Mouse (Mus musculus): ENCODE results near the gene Gm10256. TPM values are rescaled to one million over a fixed set of nuclear protein-coding genes. Genes with fewer than 3 reads are reported as not detected.
"Not testable (repeated sequence)": the region's sequence is repeated elsewhere in the genome, so short reads cannot be mapped to it uniquely, and the experiment has no call there.

The Gm10256 gene
- not detected in 2 replicates for polyA plus RNA-seq (2016; fragmentation: Nextera tagmentation; extraction: Ambion mirVana)

DNA sequence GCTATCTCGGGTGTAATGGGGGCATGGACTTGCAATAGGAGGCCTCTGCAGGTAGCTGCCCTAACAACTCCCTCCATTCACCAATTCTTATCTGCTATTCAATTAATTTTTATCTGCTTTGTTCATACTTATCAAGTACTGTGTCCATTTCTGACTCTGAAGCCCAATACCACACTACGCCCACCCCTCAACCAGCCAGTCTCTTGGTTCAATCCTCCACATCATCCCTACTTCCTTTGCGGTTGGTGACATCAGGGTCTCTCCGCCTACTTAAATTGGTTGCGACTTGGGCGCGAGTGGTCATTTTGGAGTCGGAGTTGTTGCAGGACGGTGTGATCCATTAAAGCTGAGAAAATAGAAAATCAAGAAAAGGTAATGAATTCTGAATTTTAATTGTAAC lies at the start of gene Gm10256, which contains the start of gene Rbmy:
Gene Gm10256 (plus strand): TSS at position 320 of the 400 bp plus-strand sequence.
Gene Rbmy (plus strand): TSS at position 301 of the 400 bp plus-strand sequence.
- H3K36me3 ChIP-seq; ATAC-seq (ENCODE audit: insufficient number of reproducible peaks, insufficient read depth, low FRiP score, low TSS enrichment); H3K4me1 ChIP-seq; H3K9ac ChIP-seq; H3K4me2 ChIP-seq (replicated peaks); H3K27me3 ChIP-seq; H3K4me3 ChIP-seq; H3K9me3 ChIP-seq; H3K27ac ChIP-seq: not testable (repeated sequence)
- WGBS = no CpG with 5 or more reads among the region's 9 CpGs

DNA sequence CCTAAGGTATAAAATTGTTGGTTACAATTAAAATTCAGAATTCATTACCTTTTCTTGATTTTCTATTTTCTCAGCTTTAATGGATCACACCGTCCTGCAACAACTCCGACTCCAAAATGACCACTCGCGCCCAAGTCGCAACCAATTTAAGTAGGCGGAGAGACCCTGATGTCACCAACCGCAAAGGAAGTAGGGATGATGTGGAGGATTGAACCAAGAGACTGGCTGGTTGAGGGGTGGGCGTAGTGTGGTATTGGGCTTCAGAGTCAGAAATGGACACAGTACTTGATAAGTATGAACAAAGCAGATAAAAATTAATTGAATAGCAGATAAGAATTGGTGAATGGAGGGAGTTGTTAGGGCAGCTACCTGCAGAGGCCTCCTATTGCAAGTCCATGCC lies 34.4 kb upstream of the Gm10256 start, which contains the start of gene Gm4064:
Gene Gm4064 (minus strand): TSS at position 101 of the 400 bp plus-strand sequence.
- no CpG with 5 or more reads among the region's 8 CpGs for WGBS
- H3K4me2 ChIP-seq (replicated peaks); H3K4me1 ChIP-seq: not testable (repeated sequence)

DNA sequence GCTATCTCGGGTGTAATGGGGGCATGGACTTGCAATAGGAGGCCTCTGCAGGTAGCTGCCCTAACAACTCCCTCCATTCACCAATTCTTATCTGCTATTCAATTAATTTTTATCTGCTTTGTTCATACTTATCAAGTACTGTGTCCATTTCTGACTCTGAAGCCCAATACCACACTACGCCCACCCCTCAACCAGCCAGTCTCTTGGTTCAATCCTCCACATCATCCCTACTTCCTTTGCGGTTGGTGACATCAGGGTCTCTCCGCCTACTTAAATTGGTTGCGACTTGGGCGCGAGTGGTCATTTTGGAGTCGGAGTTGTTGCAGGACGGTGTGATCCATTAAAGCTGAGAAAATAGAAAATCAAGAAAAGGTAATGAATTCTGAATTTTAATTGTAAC lies 70.2 kb downstream of the Gm10256 start, which contains the start of gene Gm10352:
Gene Gm10352 (plus strand): TSS at position 301 of the 400 bp plus-strand sequence.
- not testable (repeated sequence) for H3K4me1 ChIP-seq, H3K9ac ChIP-seq
- no CpG with 5 or more reads among the region's 9 CpGs for WGBS

More for the DNA sequence above, 34.4 kb upstream of the Gm10256 start, which contains the start of gene Gm4064:
- not testable (repeated sequence) for H3K9ac ChIP-seq; H3K9me3 ChIP-seq; H3K27ac ChIP-seq; H3K27me3 ChIP-seq; H3K36me3 ChIP-seq; H3K4me3 ChIP-seq; ATAC-seq (ENCODE audit: insufficient number of reproducible peaks, insufficient read depth, low FRiP score, low TSS enrichment)

More for the DNA sequence above, 70.2 kb downstream of the Gm10256 start, which contains the start of gene Gm10352:
- not testable (repeated sequence) for H3K4me3 ChIP-seq; H3K4me2 ChIP-seq (replicated peaks); H3K9me3 ChIP-seq; H3K27ac ChIP-seq; H3K36me3 ChIP-seq; ATAC-seq (ENCODE audit: insufficient number of reproducible peaks, insufficient read depth, low FRiP score, low TSS enrichment); H3K27me3 ChIP-seq

Other genes with a start within 250 kb of the Gm10256 start
- gene H2al2c, start 231.6 kb upstream of the Gm10256 start, polyA plus RNA-seq (2016; fragmentation: Nextera tagmentation; extraction: Ambion mirVana) = not detected in 2 replicates
- not detected in 2 replicates for gene Sry, start 167.0 kb upstream of the Gm10256 start, polyA plus RNA-seq (2016; fragmentation: Nextera tagmentation; extraction: Ambion mirVana)
- gene H2al2b, start 110.0 kb upstream of the Gm10256 start, polyA plus RNA-seq (2016; fragmentation: Nextera tagmentation; extraction: Ambion mirVana) = not detected in 2 replicates
- not detected in 2 replicates for gene Gm4064, start 34.5 kb upstream of the Gm10256 start, polyA plus RNA-seq (2016; fragmentation: Nextera tagmentation; extraction: Ambion mirVana)
- not detected in 2 replicates for gene Rbmy, start within 50 bp of the Gm10256 start, polyA plus RNA-seq (2016; fragmentation: Nextera tagmentation; extraction: Ambion mirVana)
- not detected in 2 replicates for gene Gm10352, start 70.3 kb downstream of the Gm10256 start, polyA plus RNA-seq (2016; fragmentation: Nextera tagmentation; extraction: Ambion mirVana)
- gene Gm29289, start 101.9 kb downstream of the Gm10256 start, polyA plus RNA-seq (2016; fragmentation: Nextera tagmentation; extraction: Ambion mirVana) = not detected in 2 replicates